Mouse (Mus musculus): ENCODE measurements around the gene Tnf. TPM values are rescaled to one million over a fixed set of nuclear protein-coding genes. Genes with fewer than 3 reads are reported as not detected.
A peak's percentile ranks its signal among the peaks of the same experiment; 100 is the strongest.

Tnf gene
- polyA plus RNA-seq, 1 experiment from 2014 or later: not detected

- no peak for ATAC-seq
- H3K4me1 ChIP-seq (ENCODE audit: control insufficient read depth, insufficient read depth, low read length): peaks cover 34% of the 10 kb centered on the region
These were observed 41.3 kb upstream of the Tnf start for GRCm38 (mm10) chr17:35243086-35243485.

GRCm38 (mm10) chr17:35242015-35242941, 40.5 kb upstream of the Tnf start:
- Histone ChIP-seq H3K36me3 (ENCODE audit: control insufficient read depth, insufficient read depth, low read length) (peaks cover 28% of the 10 kb centered on the region), H3K4me2 (ENCODE audit: low read length) (peak overlapping the region; percentile 73), H3K9ac (ENCODE audit: low read depth, low read length) (peak overlapping the region; percentile 100), H3K27ac (ENCODE audit: low read length) (peak overlapping the region; percentile 99), H3K4me1 (ENCODE audit: control insufficient read depth, insufficient read depth, low read length) (peaks cover 37% of the 10 kb centered on the region), H3K4me3 (ENCODE audit: low read depth, low read length) (peak overlapping the region; percentile 96), H3K27me3 (ENCODE audit: control insufficient read depth, insufficient read depth, low read depth, low read length) (no peaks in the 10 kb centered on the region), H3K9me3 (replicated peaks; ENCODE audit: control insufficient read depth, low read length, poor library complexity, severe bottlenecking) (no peaks in the 10 kb centered on the region)
- WGBS: under 1% methylated on average over 51 of the region's 55 CpGs
- ATAC-seq: peak; percentile 47

More at GRCm38 (mm10) chr17:35243086-35243485, 41.3 kb upstream of the Tnf start:
- Histone ChIP-seq H3K9me3 (replicated peaks; ENCODE audit: control insufficient read depth, low read length, poor library complexity, severe bottlenecking) (no peaks in the 10 kb centered on the region), H3K36me3 (ENCODE audit: control insufficient read depth, insufficient read depth, low read length) (peaks cover 35% of the 10 kb centered on the region), H3K4me3 (ENCODE audit: low read depth, low read length) (peak overlapping the region; percentile 96), H3K27me3 (ENCODE audit: control insufficient read depth, insufficient read depth, low read depth, low read length) (no peaks in the 10 kb centered on the region), H3K9ac (ENCODE audit: low read depth, low read length) (peak overlapping the region; percentile 100), H3K27ac (ENCODE audit: low read length) (peak overlapping the region; percentile 99), H3K4me2 (ENCODE audit: low read length) (peak overlapping the region; percentile 73)
- WGBS: under 1% methylated on average over 16 of the region's 16 CpGs

- under 1% methylated on average over 64 of the region's 69 CpGs for whole genome bisulfite sequencing
- peak; percentile 91 for ATAC-seq
- H3K4me1 ChIP-seq (ENCODE audit: control insufficient read depth, insufficient read depth, low read length): peaks cover 42% of the 10 kb centered on the region
These were observed 39.7 kb upstream of the Tnf start, which contains the start of gene Ddx39b for GRCm38 (mm10) chr17:35241305-35242014. Ddx39b (plus strand) TSS chr17:35241746.

GRCm38 (mm10) chr17:35240384-35241304, 38.8 kb upstream of the Tnf start:
- peak overlapping the region; percentile 96 for H3K4me3 ChIP-seq (ENCODE audit: low read depth, low read length)
- H3K9me3 ChIP-seq (replicated peaks; ENCODE audit: control insufficient read depth, low read length, poor library complexity, severe bottlenecking): no peaks in the 10 kb centered on the region
- H3K36me3 ChIP-seq (ENCODE audit: control insufficient read depth, insufficient read depth, low read length): peaks cover 15% of the 10 kb centered on the region
- WGBS: 26% methylated on average over 12 of the region's 12 CpGs
- H3K4me2 ChIP-seq (ENCODE audit: low read length): peak overlapping the region; percentile 73
- H3K4me1 ChIP-seq (ENCODE audit: control insufficient read depth, insufficient read depth, low read length): peaks cover 42% of the 10 kb centered on the region
- no peaks in the 10 kb centered on the region for H3K27me3 ChIP-seq (ENCODE audit: control insufficient read depth, insufficient read depth, low read depth, low read length)
- peak overlapping the region; percentile 99 for H3K27ac ChIP-seq (ENCODE audit: low read length)
- peak overlapping the region; percentile 52 for H3K9ac ChIP-seq (ENCODE audit: low read depth, low read length)
- ATAC-seq: peak; percentile 1; the same call in 1 of the 2 replicates

More at GRCm38 (mm10) chr17:35241305-35242014, 39.7 kb upstream of the Tnf start, which contains the start of gene Ddx39b:
- Histone ChIP-seq H3K36me3 (ENCODE audit: control insufficient read depth, insufficient read depth, low read length) (peaks cover 20% of the 10 kb centered on the region), H3K4me2 (ENCODE audit: low read length) (peak within 1 kb of the TSS; percentile 73), H3K4me3 (ENCODE audit: low read depth, low read length) (peak within 1 kb of the TSS; percentile 96), H3K27ac (ENCODE audit: low read length) (peak within 1 kb of the TSS; percentile 99), H3K9me3 (replicated peaks; ENCODE audit: control insufficient read depth, low read length, poor library complexity, severe bottlenecking) (no peaks in the 10 kb centered on the region), H3K9ac (ENCODE audit: low read depth, low read length) (peak within 1 kb of the TSS; percentile 100), H3K27me3 (ENCODE audit: control insufficient read depth, insufficient read depth, low read depth, low read length) (no peaks in the 10 kb centered on the region)

GRCm38 (mm10) chr17:35239700-35240099, 37.9 kb upstream of the Tnf start:
- no peak overlapping the region for H3K9ac ChIP-seq (ENCODE audit: low read depth, low read length)
- no peak overlapping the region for H3K4me2 ChIP-seq (ENCODE audit: low read length)
- no peak for ATAC-seq
- H3K27ac ChIP-seq (ENCODE audit: low read length): no peak overlapping the region
- H3K4me1 ChIP-seq (ENCODE audit: control insufficient read depth, insufficient read depth, low read length): peaks cover 38% of the 10 kb centered on the region
- peaks cover 9% of the 10 kb centered on the region for H3K36me3 ChIP-seq (ENCODE audit: control insufficient read depth, insufficient read depth, low read length)
- no peaks in the 10 kb centered on the region for H3K9me3 ChIP-seq (replicated peaks; ENCODE audit: control insufficient read depth, low read length, poor library complexity, severe bottlenecking)
- no peaks in the 10 kb centered on the region for H3K27me3 ChIP-seq (ENCODE audit: control insufficient read depth, insufficient read depth, low read depth, low read length)
- H3K4me3 ChIP-seq (ENCODE audit: low read depth, low read length): no peak overlapping the region
- 86% methylated on average over 5 of the region's 5 CpGs for WGBS

GRCm38 (mm10) chr17:35237504-35237903, 35.7 kb upstream of the Tnf start:
- WGBS: 86% methylated on average over 12 of the region's 12 CpGs
- Histone ChIP-seq H3K9ac (ENCODE audit: low read depth, low read length) (no peak overlapping the region), H3K27me3 (ENCODE audit: control insufficient read depth, insufficient read depth, low read depth, low read length) (no peaks in the 10 kb centered on the region), H3K27ac (ENCODE audit: low read length) (no peak overlapping the region), H3K4me2 (ENCODE audit: low read length) (peak overlapping the region; percentile 97), H3K4me1 (ENCODE audit: control insufficient read depth, insufficient read depth, low read length) (peaks cover 33% of the 10 kb centered on the region), H3K36me3 (ENCODE audit: control insufficient read depth, insufficient read depth, low read length) (peaks cover under 1% of the 10 kb centered on the region; the same call in 1 of the 2 replicates), H3K9me3 (replicated peaks; ENCODE audit: control insufficient read depth, low read length, poor library complexity, severe bottlenecking) (no peaks in the 10 kb centered on the region), H3K4me3 (ENCODE audit: low read depth, low read length) (peak overlapping the region; percentile 47)
- no peak for ATAC-seq

GRCm38 (mm10) chr17:35236996-35237395, 35.2 kb upstream of the Tnf start:
- no peak for ATAC-seq
- Histone ChIP-seq H3K4me2 (ENCODE audit: low read length) (peak overlapping the region; percentile 97), H3K9me3 (replicated peaks; ENCODE audit: control insufficient read depth, low read length, poor library complexity, severe bottlenecking) (no peaks in the 10 kb centered on the region), H3K27me3 (ENCODE audit: control insufficient read depth, insufficient read depth, low read depth, low read length) (no peaks in the 10 kb centered on the region), H3K36me3 (ENCODE audit: control insufficient read depth, insufficient read depth, low read length) (peaks cover 3% of the 10 kb centered on the region; the same call in 1 of the 2 replicates), H3K27ac (ENCODE audit: low read length) (peak overlapping the region; percentile 95), H3K4me1 (ENCODE audit: control insufficient read depth, insufficient read depth, low read length) (peaks cover 33% of the 10 kb centered on the region), H3K9ac (ENCODE audit: low read depth, low read length) (peak overlapping the region; percentile 84), H3K4me3 (ENCODE audit: low read depth, low read length) (peak overlapping the region; percentile 47)
- 82% methylated on average over 9 of the region's 9 CpGs for WGBS

- peaks cover 3% of the 10 kb centered on the region for H3K36me3 ChIP-seq (ENCODE audit: control insufficient read depth, insufficient read depth, low read length)
- peaks cover 33% of the 10 kb centered on the region for H3K4me1 ChIP-seq (ENCODE audit: control insufficient read depth, insufficient read depth, low read length)
These were observed 34.6 kb upstream of the Tnf start for GRCm38 (mm10) chr17:35236390-35236746.

More at GRCm38 (mm10) chr17:35236390-35236746, 34.6 kb upstream of the Tnf start:
- under 1% methylated on average over 18 of the region's 18 CpGs for WGBS
- H3K4me2 ChIP-seq (ENCODE audit: low read length): peak overlapping the region; percentile 97
- H3K9ac ChIP-seq (ENCODE audit: low read depth, low read length): peak overlapping the region; percentile 84
- peak overlapping the region; percentile 95 for H3K27ac ChIP-seq (ENCODE audit: low read length)
- peak; percentile 86 for ATAC-seq
- no peaks in the 10 kb centered on the region for H3K9me3 ChIP-seq (replicated peaks; ENCODE audit: control insufficient read depth, low read length, poor library complexity, severe bottlenecking)
- H3K4me3 ChIP-seq (ENCODE audit: low read depth, low read length): peak overlapping the region; percentile 47
- no peaks in the 10 kb centered on the region for H3K27me3 ChIP-seq (ENCODE audit: control insufficient read depth, insufficient read depth, low read depth, low read length)

All from midbrain, embryonic 16.5 days (tissue).